Mouse (Mus musculus) limb, embryonic 14.5 days (tissue): ENCODE data around the gene Igsf21. TPM values are rescaled to one million over a fixed set of nuclear protein-coding genes. Genes with fewer than 3 reads are reported as not detected.

ENCODE experiments used
- ATAC-seq: fragments of 200-750 bp; cut with Nextera tagmentation; 2 replicates; pipeline ENCODE4 v1.8.0; 2017; ENCODE audit warnings: low read depth, moderate number of reproducible peaks, moderate TSS enrichment; ENCODE audit not compliant: low FRiP score
- DNase-seq: peaks from one replicate; pipeline ENCODE4 v3.0.0-alpha.2; 2015; ENCODE audit warnings: low spot score
- H3K27ac ChIP-seq: fragments of 300-500 bp; sonication (generic); replicated peaks from 2 replicates; pipeline ENCODE4 v1.5.1; 2014; ENCODE audit warnings: low read depth, mild to moderate bottlenecking, low read length, moderate library complexity, mixed read lengths
- H3K27me3 ChIP-seq: fragments of 300-500 bp; sonication (generic); 2 replicates; pipeline ENCODE4 v1.6.1; 2014; ENCODE audit warnings: low read length, mixed read lengths; ENCODE audit not compliant: control insufficient read depth, insufficient read depth
- H3K36me3 ChIP-seq: fragments of 300-500 bp; sonication (generic); 2 replicates; pipeline ENCODE4 v1.6.1; 2014; ENCODE audit warnings: mild to moderate bottlenecking, low read length, moderate library complexity, mixed read lengths; ENCODE audit not compliant: control insufficient read depth, insufficient read depth
- H3K4me1 ChIP-seq: fragments of 300-500 bp; sonication (generic); 2 replicates; pipeline ENCODE4 v1.6.1; 2014; ENCODE audit warnings: antibody characterized with exemption, low read length, mixed read lengths; ENCODE audit not compliant: control insufficient read depth, insufficient read depth
- H3K4me2 ChIP-seq: fragments of 300-500 bp; sonication (generic); replicated peaks from 2 replicates; pipeline ENCODE4 v1.6.1; 2014; ENCODE audit warnings: low read depth, mild to moderate bottlenecking, low read length, moderate library complexity; ENCODE audit not compliant: severe bottlenecking
- H3K4me3 ChIP-seq: fragments of 300-500 bp; sonication (generic); replicated peaks from 2 replicates; pipeline ENCODE4 v1.5.1; 2014; ENCODE audit warnings: low read length
- H3K9ac ChIP-seq: fragments of 300-500 bp; sonication (generic); 2 replicates; pipeline ENCODE4 v1.6.1; 2014; ENCODE audit warnings: mild to moderate bottlenecking, low read depth, low read length, moderate library complexity; ENCODE audit not compliant: severe bottlenecking
- H3K9me3 ChIP-seq: fragments of 300-500 bp; sonication (generic); 2 replicates; pipeline ENCODE4 v1.6.1; 2016; ENCODE audit warnings: low read length; ENCODE audit not compliant: control insufficient read depth
- POLR2A ChIP-seq: fragments of 200-500 bp; IDR thresholded peaks from 2 replicates; pipeline ENCODE4 v1.8.0; 2012; ENCODE audit warnings: inconsistent platforms, mild to moderate bottlenecking, moderate library complexity, borderline replicate concordance; ENCODE audit not compliant: insufficient read depth, insufficient read length; ENCODE audit errors: extremely low read depth
- WGBS: fragments of 180-500 bp; shearing (Covaris S2); extraction: QIAGEN DNeasy Blood & Tissue Kit; methylation state at CpG from one replicate; pipeline ENCODE4 v1.1.7; 2014; 5-methylcytosine and 5-hydroxymethylcytosine counted together
- polyA plus RNA-seq, 2 experiments: library from polyadenylated mRNA; depleted of rRNA in 1 of 2; stranded (reverse) in 1 of 2; unstranded in 1 of 2; fragments of >200 nt; fragmentation: Nextera tagmentation in 1 of 2; extraction: Ambion mirVana in 1 of 2; gene quantifications; 2 replicates each; pipeline versions ENCODE4 v1.2.1 to v1.2.3; 2012 to 2014

Gene Igsf21
- polyA plus RNA-seq, 2 experiments = 0.45 to 0.55 TPM

GRCm38 (mm10) chr4:140029324-140030039 lies 217.1 kb downstream of the Igsf21 start:
- H3K4me3 ChIP-seq = no peak overlapping the region

DNA sequence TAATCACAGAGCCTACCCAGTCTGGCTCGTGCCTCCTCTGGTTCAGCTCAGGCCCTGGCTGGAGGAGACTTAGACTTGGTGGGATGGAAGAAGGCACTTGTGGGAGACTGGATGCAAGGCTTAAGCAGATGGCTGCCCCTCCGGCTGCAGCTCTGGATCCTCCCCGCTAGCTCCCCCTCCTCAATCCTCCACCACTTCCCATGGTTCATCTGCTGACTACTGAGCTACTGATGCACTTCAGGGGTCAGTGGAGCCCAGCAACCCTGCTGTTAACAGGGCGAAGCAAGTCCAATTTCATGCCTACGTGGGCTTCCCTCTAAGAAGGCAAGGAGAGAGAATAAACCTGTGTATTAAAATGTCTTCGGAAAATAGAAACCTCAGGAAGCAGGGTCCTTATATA lies 222.8 kb downstream of the Igsf21 start:
- Histone ChIP-seq H3K27ac (no peak overlapping the region), H3K36me3 (no peaks in the 10 kb centered on the region), H3K9me3 (no peaks in the 10 kb centered on the region), H3K9ac (no peak overlapping the region), H3K27me3 (no peaks in the 10 kb centered on the region), H3K4me2 (no peak overlapping the region), H3K4me1 (no peaks in the 10 kb centered on the region), H3K4me3 (no peak overlapping the region)
- ATAC-seq = no peak
- WGBS = 80% methylated on average over 6 of the region's 6 CpGs
- no peak for DNase-seq
- no peak for TF ChIP-seq POLR2A

More at GRCm38 (mm10) chr4:140029324-140030039, 217.1 kb downstream of the Igsf21 start:
- H3K9ac ChIP-seq = no peak overlapping the region
- DNase-seq (no peak), ATAC-seq (no peak)
- H3K27me3 ChIP-seq = no peaks in the 10 kb centered on the region
- no peaks in the 10 kb centered on the region for H3K4me1 ChIP-seq
- TF ChIP-seq POLR2A = no peak
- no peak overlapping the region for H3K4me2 ChIP-seq
- H3K27ac ChIP-seq = no peak overlapping the region
- no peaks in the 10 kb centered on the region for H3K9me3 ChIP-seq
- 23% methylated on average over 9 of the region's 9 CpGs for WGBS
- H3K36me3 ChIP-seq = no peaks in the 10 kb centered on the region

DNA sequence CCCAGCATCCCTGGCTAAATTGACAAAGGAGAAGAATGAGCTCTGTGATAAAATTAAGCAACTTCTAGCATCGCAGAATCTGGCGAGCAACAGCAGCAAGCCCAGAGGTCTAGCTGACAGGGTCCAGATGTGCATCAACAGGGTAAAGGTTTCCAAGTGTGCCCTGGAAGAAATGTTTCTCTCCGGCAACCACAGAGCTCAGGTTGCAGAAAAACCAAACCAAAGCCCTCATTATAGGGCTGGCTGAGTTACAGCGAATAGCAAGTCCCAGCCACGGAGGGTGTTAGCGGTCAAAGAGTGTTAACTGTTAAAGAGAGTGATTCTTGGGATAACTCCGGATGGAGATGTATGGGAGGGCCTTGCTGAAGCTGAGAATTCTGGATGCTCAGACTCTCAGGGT lies 230.7 kb downstream of the Igsf21 start:
- Histone ChIP-seq H3K27ac (no peak overlapping the region), H3K27me3 (no peaks in the 10 kb centered on the region), H3K4me3 (no peak overlapping the region), H3K9ac (no peak overlapping the region), H3K9me3 (no peaks in the 10 kb centered on the region), H3K36me3 (no peaks in the 10 kb centered on the region), H3K4me1 (no peaks in the 10 kb centered on the region), H3K4me2 (no peak overlapping the region)
- no peak for ATAC-seq
- DNase-seq = peak; percentile 17
- no peak for TF ChIP-seq POLR2A
- 16% methylated on average over 7 of the region's 7 CpGs for WGBS

- ATAC-seq (no peak), DNase-seq (no peak)
- Histone ChIP-seq H3K4me2 (no peak overlapping the region), H3K4me3 (no peak overlapping the region), H3K9me3 (no peaks in the 10 kb centered on the region), H3K27ac (no peak overlapping the region), H3K9ac (no peak overlapping the region), H3K36me3 (no peaks in the 10 kb centered on the region), H3K4me1 (no peaks in the 10 kb centered on the region), H3K27me3 (no peaks in the 10 kb centered on the region; the same call in 1 of the 2 replicates)
- 71% methylated on average over 11 of the region's 11 CpGs for WGBS
- no peak for TF ChIP-seq POLR2A
These were observed 235.7 kb downstream of the Igsf21 start for GRCm38 (mm10) chr4:140010728-140011470.

GRCm38 (mm10) chr4:140004932-140005331 lies 241.7 kb downstream of the Igsf21 start:
- ATAC-seq (no peak), DNase-seq (no peak)
- Histone ChIP-seq H3K4me1 (0 out of 2 replicates have a peak, but pooled peaks cover 4% of the 10 kb centered on the region), H3K9me3 (no peaks in the 10 kb centered on the region), H3K36me3 (no peaks in the 10 kb centered on the region), H3K27me3 (peaks cover 37% of the 10 kb centered on the region), H3K4me3 (no peak overlapping the region), H3K27ac (no peak overlapping the region), H3K4me2 (peak overlapping the region; percentile 32; the same call in 1 of the 2 replicates), H3K9ac (no peak overlapping the region)
- WGBS = 8% methylated on average over 5 of the region's 5 CpGs
- no peak for TF ChIP-seq POLR2A
